Mouse (Mus musculus) common myeloid progenitor, adult 5-6 weeks (primary cell): ENCODE measurements around the gene Cp. TPM values are rescaled to one million over a fixed set of nuclear protein-coding genes. Genes with fewer than 3 reads are reported as not detected.
"Not testable (repeated sequence)": the region's sequence is repeated elsewhere in the genome, so short reads cannot be mapped to it uniquely, and the experiment has no call there.

ENCODE experiments used
- ATAC-seq: replicated peaks from 2 replicates; pipeline ENCODE4 v1.8.0; 2016; ENCODE audit warnings: low read depth, mild to moderate bottlenecking, moderate TSS enrichment, inconsistent platforms; ENCODE audit not compliant: poor library complexity, severe bottlenecking
- total RNA-seq: library from RNA; stranded (forward); fragments of 200-1000, 187-1606 nt; gene quantifications from 2 replicates; pipeline ENCODE4 v1.2.3, GENCODE M21; 2017

Cp gene
- total RNA-seq, result 0.05 and 0.19 TPM in 2 replicates

- no peak for ATAC-seq
These were observed at the start of gene Cp for GRCm38 (mm10) chr3:19956885-19957284. Gene Cp, plus strand, starts transcription at chr3:19957054.

GRCm38 (mm10) chr3:19948552-19948951 lies 8.3 kb upstream of the Cp start:
- ATAC-seq, result no peak

DNA sequence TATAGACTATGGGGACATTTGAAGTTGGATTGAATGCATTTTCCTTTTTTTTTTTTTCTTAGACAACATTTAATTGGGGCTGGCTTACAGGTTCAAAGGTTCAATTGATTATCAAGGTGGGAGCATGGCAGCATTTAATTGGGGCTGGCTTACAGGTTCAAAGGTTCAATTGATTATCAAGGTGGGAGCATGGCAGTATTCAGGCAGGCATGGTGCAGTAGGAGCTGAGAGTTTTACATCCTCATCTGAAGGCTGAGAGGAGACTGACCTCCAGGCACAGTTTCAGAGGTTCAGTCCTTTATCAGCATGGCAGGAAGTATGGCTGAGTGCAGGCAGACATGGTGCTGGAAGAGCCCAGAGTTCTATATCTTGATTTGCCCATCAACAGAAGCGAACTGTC lies 7.5 kb upstream of the Cp start:
- ATAC-seq, result not testable (repeated sequence)

DNA sequence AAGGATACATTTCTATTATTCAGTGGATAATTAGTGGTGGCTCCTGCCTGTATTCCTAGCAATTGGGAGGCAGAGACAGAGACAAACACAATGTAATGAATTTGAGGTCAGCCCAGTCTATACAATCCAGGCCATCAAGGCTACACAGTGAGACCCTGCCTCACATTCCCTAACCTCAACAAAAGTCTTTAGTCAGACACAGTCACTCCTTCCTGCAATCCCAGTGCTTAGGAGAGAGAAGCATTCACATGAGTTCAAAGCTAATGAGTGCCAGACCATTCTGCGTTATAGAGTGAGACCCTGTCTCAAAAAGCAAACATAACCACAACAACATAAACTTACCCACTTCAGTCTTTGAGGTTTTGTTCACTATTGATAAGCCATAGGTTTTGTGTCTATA lies 3.4 kb upstream of the Cp start:
- ATAC-seq, result no peak

GRCm38 (mm10) chr3:19953865-19954264 lies 3.0 kb upstream of the Cp start:
- ATAC-seq, result peak; percentile 89

GRCm38 (mm10) chr3:19958031-19958430 lies 1.2 kb downstream of the Cp start:
- no peak for ATAC-seq

GRCm38 (mm10) chr3:19958983-19959382 lies 2.1 kb downstream of the Cp start:
- ATAC-seq, result no peak

DNA sequence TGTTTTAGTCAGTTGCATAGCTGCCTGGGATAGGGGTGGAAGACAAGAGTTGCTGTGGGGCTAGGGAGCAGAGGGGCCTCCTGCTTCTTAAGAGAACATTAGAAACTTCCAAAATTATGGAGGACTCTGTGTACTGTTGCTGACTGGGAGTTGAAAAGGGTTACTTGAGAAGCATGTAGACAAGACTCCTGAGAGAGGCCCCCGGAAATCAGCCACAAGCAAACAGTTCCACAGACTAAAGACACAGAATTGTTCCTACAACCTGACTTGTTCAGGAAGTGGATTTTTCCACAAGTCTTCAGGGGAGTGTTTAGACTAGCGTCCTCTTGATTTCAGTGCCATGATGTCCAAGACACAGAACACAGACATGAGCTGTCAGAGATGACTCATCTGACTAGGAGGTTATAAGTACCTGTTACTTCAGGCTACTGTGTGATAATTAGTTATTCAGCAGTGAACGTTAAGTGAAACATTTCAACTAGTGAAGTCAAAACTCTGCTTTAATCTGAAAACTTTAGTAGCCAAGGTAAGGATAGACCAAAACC lies 3.8 kb downstream of the Cp start:
- ATAC-seq, result no peak

DNA sequence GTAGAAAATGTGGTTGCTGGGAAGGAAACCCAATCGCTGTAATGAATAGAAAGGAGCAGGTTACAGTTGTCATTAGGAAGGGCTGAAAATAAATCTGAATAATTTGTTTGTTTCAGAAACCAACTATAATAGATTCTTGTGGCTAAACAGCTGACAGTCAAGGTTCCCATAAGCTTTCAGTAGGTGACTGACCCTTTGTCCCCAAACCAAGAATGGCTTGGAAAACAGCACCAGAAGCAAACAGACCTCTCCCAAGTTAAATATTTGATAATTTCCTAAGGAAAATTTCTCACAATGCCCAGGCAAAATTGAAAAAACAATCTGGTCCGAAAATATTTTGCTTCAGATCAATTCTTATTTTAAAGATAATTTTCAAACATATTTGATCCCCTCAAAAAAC lies 4.5 kb downstream of the Cp start:
- ATAC-seq, result no peak

- ATAC-seq, result no peak
These were observed 6.1 kb downstream of the Cp start for GRCm38 (mm10) chr3:19962769-19963513.

DNA sequence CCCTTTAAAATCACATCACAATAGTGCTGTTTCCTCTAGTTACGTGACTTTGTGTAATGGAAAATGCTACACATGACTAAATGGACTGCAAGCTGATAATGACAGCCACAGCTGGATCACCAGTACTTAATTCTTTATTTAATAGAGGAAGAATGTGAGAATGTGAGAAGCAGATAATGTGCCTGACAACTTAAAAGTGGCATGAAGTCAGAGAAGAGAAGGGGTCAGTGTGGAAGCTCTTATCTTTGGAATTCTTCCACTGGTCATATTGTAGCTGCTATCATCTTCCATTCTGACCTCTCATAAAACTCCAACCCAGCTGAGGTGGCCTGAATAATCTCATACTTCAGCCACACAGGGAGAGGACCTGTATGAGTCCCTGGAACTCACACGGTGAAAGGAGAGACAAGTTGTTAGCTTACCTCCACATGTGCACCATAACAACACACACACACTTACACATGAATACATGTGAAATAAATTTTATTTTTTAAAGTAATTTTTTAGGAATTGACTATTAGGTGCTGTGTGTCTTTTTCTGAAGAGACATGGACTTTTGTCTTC lies 7.9 kb downstream of the Cp start:
- no peak for ATAC-seq

- no peak for ATAC-seq
These were observed 8.4 kb downstream of the Cp start for GRCm38 (mm10) chr3:19965239-19965638.

- no peak for ATAC-seq
These were observed 9.2 kb downstream of the Cp start for GRCm38 (mm10) chr3:19966072-19966471.

DNA sequence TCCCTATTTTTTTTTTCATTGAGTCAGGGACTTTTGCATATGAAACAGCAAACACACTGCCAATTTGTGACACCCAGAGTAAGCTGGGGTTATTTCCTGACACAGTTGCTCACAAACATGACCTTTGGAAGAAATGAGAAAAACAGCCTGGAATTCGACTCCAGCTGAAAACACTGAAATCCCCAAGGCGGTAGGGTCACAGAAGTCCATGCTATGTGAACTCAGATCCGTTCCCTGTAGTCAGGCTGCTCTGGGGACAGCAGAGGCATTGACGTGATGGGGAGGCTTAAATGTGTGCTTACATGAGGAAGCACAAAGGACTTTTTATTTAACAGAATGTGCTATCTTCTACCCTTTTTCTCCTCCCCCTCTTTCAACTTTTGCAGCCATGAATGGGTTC lies 21.6 kb downstream of the Cp start:
- ATAC-seq, result no peak

GRCm38 (mm10) chr3:19981156-19981555 lies 24.3 kb downstream of the Cp start:
- no peak for ATAC-seq

DNA sequence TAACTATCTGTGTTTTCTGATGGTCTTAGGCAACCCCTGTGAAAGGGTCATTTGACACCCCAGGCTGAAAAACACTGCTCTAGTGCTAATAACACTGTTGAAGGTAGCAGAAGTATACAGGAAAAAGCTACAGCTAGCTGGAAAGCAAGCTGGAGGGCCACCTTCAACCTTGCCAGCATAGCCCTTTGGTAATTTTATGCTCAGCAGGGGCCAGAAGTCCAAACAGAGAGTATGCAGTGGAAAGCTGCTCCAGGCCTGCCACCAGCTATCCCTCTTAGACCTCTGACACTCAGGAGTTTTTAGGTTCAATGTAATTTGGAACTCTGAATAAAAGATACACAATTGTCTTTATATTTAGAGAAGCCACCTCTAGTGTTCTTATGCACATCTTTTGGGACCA lies 26.0 kb downstream of the Cp start:
- ATAC-seq, result no peak

DNA sequence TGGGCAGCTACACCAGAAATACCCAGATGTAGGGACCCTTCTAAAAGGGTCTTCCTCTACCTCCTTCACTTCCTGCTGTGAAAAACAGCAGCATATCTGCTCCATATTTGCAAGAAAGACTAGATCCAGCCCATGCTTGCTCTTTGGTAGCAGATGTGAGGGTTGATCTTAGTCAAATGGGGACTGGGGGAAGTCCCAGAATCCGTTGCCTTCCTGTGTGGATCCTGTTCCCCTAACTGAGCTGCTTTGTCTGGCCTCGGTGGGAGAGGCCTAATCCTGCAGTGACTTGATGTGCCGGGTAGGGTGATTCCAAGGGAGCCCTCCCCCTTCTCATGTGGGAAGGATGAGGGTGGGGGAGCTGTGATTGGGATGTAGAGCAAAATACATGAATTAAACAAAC lies 29.3 kb downstream of the Cp start:
- no peak for ATAC-seq

- no peak for ATAC-seq
These were observed 33.2 kb downstream of the Cp start for GRCm38 (mm10) chr3:19990031-19990430.

- no peak for ATAC-seq
These were observed 35.5 kb downstream of the Cp start for GRCm38 (mm10) chr3:19992388-19992787.

DNA sequence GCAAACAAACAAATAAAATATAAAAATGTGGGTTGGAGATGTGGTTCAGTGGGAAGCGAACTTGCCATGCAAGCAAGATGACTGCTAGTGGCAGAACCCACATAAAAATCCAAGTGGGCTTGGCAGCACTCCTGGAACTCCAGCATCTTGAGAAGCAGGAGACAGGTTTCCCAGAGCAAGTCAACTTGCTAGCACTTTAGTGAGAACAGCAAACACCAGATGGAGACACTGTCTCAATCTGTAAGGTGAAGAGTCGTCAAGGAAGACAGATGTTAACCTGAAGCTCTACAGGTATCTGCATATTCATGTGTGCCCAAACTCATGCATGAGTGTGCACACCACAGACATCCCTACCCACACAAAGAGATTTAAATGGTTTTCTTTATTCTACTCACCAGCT lies 42.7 kb downstream of the Cp start:
- ATAC-seq, result no peak

GRCm38 (mm10) chr3:20000806-20001205 lies 44.0 kb downstream of the Cp start:
- ATAC-seq, result no peak

DNA sequence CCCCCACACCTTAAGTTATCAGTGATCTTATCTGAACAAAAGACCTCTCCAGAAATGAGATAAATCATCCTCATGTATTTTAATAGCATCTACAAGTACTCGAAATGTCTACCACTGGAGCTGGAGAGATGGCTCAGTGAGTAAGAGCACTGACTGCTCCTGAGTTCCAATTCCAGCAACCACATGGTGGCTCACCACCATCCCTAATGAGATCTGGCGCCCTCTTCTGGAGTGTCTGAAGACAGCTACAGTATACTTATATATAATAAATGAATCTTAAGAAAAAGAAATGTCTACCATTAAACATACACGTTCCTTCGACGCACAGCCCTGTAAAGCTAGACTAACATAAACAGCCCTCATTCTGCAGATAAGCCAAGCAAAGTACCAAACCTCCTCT lies 45.9 kb downstream of the Cp start:
- no peak for ATAC-seq
